Mouse (Mus musculus) forebrain, embryonic 13.5 days (tissue): ENCODE measurements around the gene Hnrnpc. TPM values are rescaled to one million over a fixed set of nuclear protein-coding genes. Genes with fewer than 3 reads are reported as not detected.
A peak's percentile ranks its signal among the peaks of the same experiment; 100 is the strongest.

Experiments used
- ATAC-seq: fragments of 200-750 bp; cut with Nextera tagmentation; 2 replicates; pipeline ENCODE4 v1.8.0; 2017
- H3K27ac ChIP-seq: fragments of 300-500 bp; sonication (generic); 2 replicates; pipeline ENCODE4 v1.5.1; 2015; ENCODE audit warnings: inconsistent platforms, mild to moderate bottlenecking, moderate library complexity
- H3K27me3 ChIP-seq: fragments of 300-500 bp; sonication (generic); 2 replicates; pipeline ENCODE4 v1.6.1; 2015; ENCODE audit warnings: mild to moderate bottlenecking, inconsistent platforms
- H3K36me3 ChIP-seq: fragments of 300-500 bp; sonication (generic); 2 replicates; pipeline ENCODE4 v1.6.1; 2015; ENCODE audit warnings: mild to moderate bottlenecking, inconsistent platforms; ENCODE audit not compliant: poor library complexity, severe bottlenecking
- H3K4me1 ChIP-seq: fragments of 300-500 bp; sonication (generic); 2 replicates; pipeline ENCODE4 v1.6.1; 2015; ENCODE audit warnings: inconsistent platforms
- H3K4me2 ChIP-seq: fragments of 300-500 bp; sonication (generic); 2 replicates; pipeline ENCODE4 v1.6.1; 2015; ENCODE audit warnings: inconsistent platforms, mild to moderate bottlenecking, moderate library complexity
- H3K4me3 ChIP-seq: fragments of 300-500 bp; sonication (generic); 2 replicates; pipeline ENCODE4 v1.5.1; 2015; ENCODE audit warnings: mild to moderate bottlenecking, inconsistent platforms
- H3K9ac ChIP-seq: fragments of 300-500 bp; sonication (generic); 2 replicates; pipeline ENCODE4 v1.6.1; 2015; ENCODE audit warnings: mild to moderate bottlenecking, inconsistent platforms
- H3K9me3 ChIP-seq: fragments of 300-500 bp; sonication (generic); replicated peaks from 2 replicates; pipeline ENCODE4 v1.6.1; 2016; ENCODE audit warnings: inconsistent platforms
- WGBS: fragments of 180-500 bp; shearing (Covaris S2); methylation state at CpG from one replicate; pipeline ENCODE4 v1.1.7; 2015; 5-methylcytosine and 5-hydroxymethylcytosine counted together
- polyA plus RNA-seq: library from polyadenylated mRNA; unstranded; fragments of >200 nt; fragmentation: Nextera tagmentation; extraction: Ambion mirVana; gene quantifications from 2 replicates; pipeline ENCODE4 v1.2.1, GENCODE M21; 2015

The Hnrnpc gene
- 830 and 894 TPM in 2 replicates for polyA plus RNA-seq

DNA sequence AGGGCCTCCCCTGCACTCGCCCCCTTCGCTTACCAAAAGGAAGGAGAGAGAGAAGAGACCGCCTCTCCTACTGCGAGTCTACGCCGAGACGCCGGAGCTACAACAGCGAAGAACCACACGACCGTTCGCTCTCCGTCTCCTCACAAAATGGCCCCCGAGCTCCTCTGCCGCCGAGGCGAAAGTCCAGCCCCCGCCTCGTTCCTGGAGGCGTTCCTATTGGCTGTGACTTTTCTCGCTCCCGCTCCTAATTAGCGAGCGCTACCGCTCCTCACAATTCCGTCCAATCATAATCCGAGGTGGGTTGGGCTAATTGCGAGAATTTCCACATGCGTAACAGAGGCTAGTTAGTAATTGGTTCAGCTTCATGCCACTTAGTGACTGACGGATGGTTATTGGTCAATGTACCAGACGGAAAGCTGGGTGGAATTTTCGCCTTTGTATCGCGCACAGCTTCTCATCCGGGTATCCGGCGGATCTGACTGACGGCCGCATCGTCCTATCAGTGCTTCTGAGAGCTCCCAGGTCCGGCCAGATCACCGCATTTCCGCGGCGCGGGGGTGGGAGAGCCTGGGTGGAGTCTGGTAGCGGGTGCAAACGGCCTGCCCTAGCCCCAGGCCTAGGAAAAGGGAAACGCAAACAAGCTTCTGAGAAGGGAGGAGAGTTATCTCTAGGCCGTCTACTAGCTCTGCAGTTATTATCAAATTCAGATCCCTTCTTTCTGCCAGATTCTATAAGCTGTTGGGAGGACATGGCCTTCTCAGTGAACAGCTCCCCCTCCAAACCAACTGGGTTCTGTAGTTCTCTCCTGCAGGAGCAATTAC is at the start of gene Hnrnpc:
Hnrnpc (minus strand) TSS at position 173 of the 821 bp plus-strand sequence.
- H3K4me1 ChIP-seq = peaks cover 46% of the 10 kb centered on the region
- H3K4me2 ChIP-seq = peak within 1 kb of the TSS; percentile 67
- peak within 1 kb of the TSS; percentile 96 for H3K27ac ChIP-seq
- H3K4me3 ChIP-seq = peak within 1 kb of the TSS; percentile 68
- peak; percentile 99 for ATAC-seq
- peak within 1 kb of the TSS; percentile 99 for H3K9ac ChIP-seq
- H3K27me3 ChIP-seq = no peaks in the 10 kb centered on the region
- peaks cover 9% of the 10 kb centered on the region for H3K36me3 ChIP-seq
- H3K9me3 ChIP-seq = no peaks in the 10 kb centered on the region
- WGBS = 0% methylated on average over 50 of the region's 50 CpGs

- Histone ChIP-seq H3K27ac (no peak overlapping the region; the same call in 1 of the 2 replicates), H3K4me3 (no peak overlapping the region), H3K4me1 (peaks cover 14% of the 10 kb centered on the region), H3K36me3 (0 out of 2 replicates have a peak, but pooled peaks cover under 1% of the 10 kb centered on the region), H3K27me3 (peaks cover 6% of the 10 kb centered on the region; the same call in 1 of the 2 replicates), H3K9me3 (no peaks in the 10 kb centered on the region), H3K9ac (no peak overlapping the region), H3K4me2 (peak overlapping the region; percentile 39)
- 16% methylated on average over 3 of the region's 3 CpGs for WGBS
- ATAC-seq = peak; percentile 44; the same call in 1 of the 2 replicates
Observed at GRCm38 (mm10) chr14:52152613-52153012, 48.8 kb upstream of the Hnrnpc start.

- H3K9me3 ChIP-seq = no peaks in the 10 kb centered on the region
- H3K36me3 ChIP-seq = no peaks in the 10 kb centered on the region
- peak overlapping the region; percentile 39 for H3K4me2 ChIP-seq
- H3K27me3 ChIP-seq = peaks cover 6% of the 10 kb centered on the region; the same call in 1 of the 2 replicates
- peaks cover 14% of the 10 kb centered on the region for H3K4me1 ChIP-seq
- no peak overlapping the region for H3K27ac ChIP-seq
- no peak overlapping the region for H3K9ac ChIP-seq
- WGBS = 19% methylated on average over 7 of the region's 7 CpGs
- H3K4me3 ChIP-seq = no peak overlapping the region
- peak; percentile 72 for ATAC-seq
Observed at GRCm38 (mm10) chr14:52152179-52152578, 48.4 kb upstream of the Hnrnpc start.

GRCm38 (mm10) chr14:52149888-52150287 is 46.1 kb upstream of the Hnrnpc start:
- Histone ChIP-seq H3K36me3 (no peaks in the 10 kb centered on the region), H3K27ac (no peak overlapping the region), H3K9ac (no peak overlapping the region), H3K4me2 (no peak overlapping the region), H3K4me1 (peaks cover 14% of the 10 kb centered on the region), H3K9me3 (no peaks in the 10 kb centered on the region), H3K4me3 (no peak overlapping the region), H3K27me3 (peaks cover 6% of the 10 kb centered on the region; the same call in 1 of the 2 replicates)
- ATAC-seq = no peak
- WGBS = 69% methylated on average over 4 of the region's 4 CpGs

- Histone ChIP-seq H3K4me1 (no peaks in the 10 kb centered on the region), H3K9ac (no peak overlapping the region), H3K27ac (no peak overlapping the region), H3K4me2 (no peak overlapping the region), H3K36me3 (no peaks in the 10 kb centered on the region), H3K27me3 (peaks cover 6% of the 10 kb centered on the region; the same call in 1 of the 2 replicates), H3K9me3 (no peaks in the 10 kb centered on the region), H3K4me3 (no peak overlapping the region)
- 58% methylated on average over 4 of the region's 4 CpGs for WGBS
- ATAC-seq = no peak
Observed at GRCm38 (mm10) chr14:52146540-52146939, 42.7 kb upstream of the Hnrnpc start.

DNA sequence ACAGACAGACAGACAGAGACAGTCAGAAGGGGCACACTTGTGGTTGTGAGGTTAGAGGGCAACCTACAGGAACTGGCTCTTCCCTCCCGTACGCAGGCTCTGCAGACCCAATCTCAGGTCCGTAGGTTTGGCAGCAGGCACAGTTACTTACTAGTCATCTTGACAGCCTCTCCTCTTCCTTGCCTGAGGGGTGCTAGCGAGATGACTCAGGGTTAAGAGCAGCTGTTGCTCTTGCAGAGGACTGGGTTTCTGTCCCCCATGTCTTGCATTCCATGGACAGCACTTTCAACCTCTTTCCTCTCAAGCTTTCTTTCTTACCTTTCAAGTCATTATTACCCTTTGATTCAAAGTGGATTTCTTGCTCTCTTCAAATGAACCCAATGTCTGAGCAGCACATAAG is 40.3 kb upstream of the Hnrnpc start:
- Histone ChIP-seq H3K9me3 (no peaks in the 10 kb centered on the region), H3K9ac (no peak overlapping the region), H3K4me2 (no peak overlapping the region), H3K27me3 (no peaks in the 10 kb centered on the region), H3K27ac (no peak overlapping the region), H3K4me3 (no peak overlapping the region), H3K4me1 (no peaks in the 10 kb centered on the region), H3K36me3 (no peaks in the 10 kb centered on the region)
- 87% methylated on average over 4 of the region's 4 CpGs for WGBS
- ATAC-seq = no peak

- Histone ChIP-seq H3K4me1 (no peaks in the 10 kb centered on the region), H3K36me3 (no peaks in the 10 kb centered on the region), H3K27ac (no peak overlapping the region), H3K9me3 (no peaks in the 10 kb centered on the region), H3K9ac (no peak overlapping the region), H3K4me3 (no peak overlapping the region), H3K4me2 (no peak overlapping the region), H3K27me3 (no peaks in the 10 kb centered on the region)
- 78% methylated on average over 16 of the region's 16 CpGs for WGBS
- no peak for ATAC-seq
Observed at GRCm38 (mm10) chr14:52141445-52142127, 37.8 kb upstream of the Hnrnpc start.

GRCm38 (mm10) chr14:52140577-52141444 is 37.0 kb upstream of the Hnrnpc start:
- H3K36me3 ChIP-seq = no peaks in the 10 kb centered on the region
- WGBS = 78% methylated on average over 19 of the region's 19 CpGs
- H3K27me3 ChIP-seq = no peaks in the 10 kb centered on the region
- H3K4me2 ChIP-seq = no peak overlapping the region
- H3K27ac ChIP-seq = no peak overlapping the region
- H3K9me3 ChIP-seq = no peaks in the 10 kb centered on the region
- H3K4me3 ChIP-seq = no peak overlapping the region
- no peak for ATAC-seq
- no peak overlapping the region for H3K9ac ChIP-seq
- no peaks in the 10 kb centered on the region for H3K4me1 ChIP-seq

DNA sequence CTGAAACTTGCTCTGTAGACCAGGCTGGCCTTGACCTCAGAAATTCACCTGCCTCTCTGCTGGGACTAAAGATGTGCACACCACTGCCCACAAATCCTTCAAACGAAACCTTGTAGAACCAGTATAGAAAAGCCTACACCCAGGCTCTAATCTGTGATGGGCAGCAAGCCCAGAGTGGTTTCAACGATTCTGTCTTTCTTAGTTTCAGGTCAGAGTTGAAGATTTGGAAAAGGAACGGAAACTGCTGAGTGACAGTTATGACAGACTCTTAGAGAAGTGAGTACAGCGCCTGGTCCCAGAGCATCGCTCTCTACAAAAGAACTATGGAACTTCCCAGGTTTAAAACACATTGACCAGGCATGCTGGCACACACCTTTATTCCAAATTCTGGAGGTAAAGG is 29.8 kb upstream of the Hnrnpc start:
- 88% methylated on average over 5 of the region's 5 CpGs for WGBS
- Histone ChIP-seq H3K4me3 (no peak overlapping the region), H3K9ac (no peak overlapping the region), H3K4me2 (no peak overlapping the region), H3K27ac (no peak overlapping the region), H3K4me1 (no peaks in the 10 kb centered on the region), H3K9me3 (no peaks in the 10 kb centered on the region), H3K27me3 (no peaks in the 10 kb centered on the region), H3K36me3 (no peaks in the 10 kb centered on the region)
- ATAC-seq = no peak

DNA sequence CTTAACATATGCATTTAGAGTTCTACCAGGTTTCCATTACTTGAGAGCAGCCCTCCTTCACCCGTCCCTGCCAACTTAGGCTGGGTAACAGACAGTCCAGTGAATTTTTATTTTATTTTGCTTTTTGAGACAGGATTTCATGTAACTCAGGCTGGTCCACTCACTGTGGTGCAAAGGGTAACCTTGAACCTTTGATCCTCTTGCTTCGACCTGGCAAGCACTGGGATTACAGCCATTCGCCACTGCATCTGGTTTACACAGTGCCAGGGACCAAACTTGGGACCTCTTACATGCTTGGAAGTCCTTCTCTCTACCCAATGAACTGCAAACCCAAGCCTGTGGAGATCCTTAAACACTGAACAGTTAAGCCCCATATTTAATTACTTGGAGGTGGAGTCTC is 20.8 kb upstream of the Hnrnpc start:
- no peak overlapping the region for H3K4me3 ChIP-seq
- H3K36me3 ChIP-seq = no peaks in the 10 kb centered on the region
- H3K4me2 ChIP-seq = no peak overlapping the region
- H3K4me1 ChIP-seq = no peaks in the 10 kb centered on the region
- no peaks in the 10 kb centered on the region for H3K9me3 ChIP-seq
- H3K27me3 ChIP-seq = no peaks in the 10 kb centered on the region
- WGBS = 93% methylated on average over 3 of the region's 3 CpGs
- H3K27ac ChIP-seq = no peak overlapping the region
- no peak for ATAC-seq
- no peak overlapping the region for H3K9ac ChIP-seq

DNA sequence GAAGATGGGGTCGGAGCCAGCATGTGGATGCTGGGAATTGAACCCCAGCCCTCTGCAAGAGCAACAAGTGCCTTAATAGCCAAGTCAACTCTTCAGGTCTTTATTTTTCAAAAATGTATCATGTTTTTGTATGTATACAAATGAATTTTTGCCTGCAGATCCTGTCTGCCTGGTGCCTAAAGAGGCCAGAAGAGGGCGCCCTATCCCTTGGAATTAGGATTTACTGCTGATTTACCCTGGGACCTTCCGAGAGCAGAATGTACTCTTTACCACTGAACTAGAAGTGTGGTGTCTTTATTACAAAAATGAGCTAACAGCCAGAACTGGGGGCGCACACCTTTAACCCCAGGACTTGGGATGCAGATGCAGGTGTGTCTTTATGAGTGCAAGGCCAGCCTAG is 20.1 kb upstream of the Hnrnpc start:
- peaks cover 5% of the 10 kb centered on the region for H3K4me1 ChIP-seq
- H3K9me3 ChIP-seq = no peaks in the 10 kb centered on the region
- H3K9ac ChIP-seq = no peak overlapping the region
- no peak overlapping the region for H3K27ac ChIP-seq
- WGBS = 21% methylated on average over 4 of the region's 4 CpGs
- H3K4me3 ChIP-seq = no peak overlapping the region
- H3K4me2 ChIP-seq = no peak overlapping the region
- H3K36me3 ChIP-seq = no peaks in the 10 kb centered on the region
- H3K27me3 ChIP-seq = no peaks in the 10 kb centered on the region
- ATAC-seq = peak; percentile 16; the same call in 1 of the 2 replicates
